Mouse (Mus musculus) kidney, postnatal 36 days (tissue): ENCODE results near the gene Trim39.

Experiments
- DNase-seq, 2 experiments: peaks; one replicate each; pipeline ENCODE4 v3.0.0; 2021 to 2022; ENCODE audit warnings: mixed read lengths in 2 of 2

Trim39 gene

DNA sequence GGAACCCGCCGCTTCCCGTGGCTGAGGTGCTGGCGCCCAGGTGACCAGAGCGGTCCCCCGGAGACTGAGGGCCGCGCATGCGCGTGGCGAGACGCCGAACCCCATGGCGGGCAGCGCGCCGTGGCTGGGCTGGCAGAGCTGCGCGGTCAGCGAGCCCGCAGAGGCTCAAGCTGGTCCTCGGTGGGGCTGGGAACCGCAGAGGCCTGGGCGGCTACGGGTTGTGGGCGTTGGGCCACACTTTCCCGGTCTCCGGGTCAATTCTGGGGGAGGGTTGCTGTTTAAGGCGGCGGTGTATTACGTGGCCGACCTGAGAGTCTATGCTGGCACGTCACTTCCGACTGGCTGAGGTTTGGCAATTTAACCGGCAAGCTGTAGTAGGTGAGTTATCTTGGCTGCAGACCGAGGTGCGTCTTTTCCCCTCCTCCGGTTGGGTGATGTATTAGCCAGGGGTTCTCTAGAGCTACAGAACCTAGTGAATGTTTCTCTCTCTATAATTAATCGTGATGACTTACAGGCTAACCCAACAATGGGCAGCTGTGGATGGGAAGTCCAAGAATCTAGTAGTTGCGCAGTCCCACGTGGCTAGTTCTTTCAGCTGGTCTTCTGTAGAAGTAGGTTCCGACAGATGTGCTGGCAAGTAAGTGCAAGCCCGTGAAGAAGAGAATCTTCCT is at the start of gene Trim39:
Gene Trim39, minus strand, starts transcription at position 662 of the 671 bp plus-strand sequence.
- peak; percentile 83 to 84 for DNase-seq

DNA sequence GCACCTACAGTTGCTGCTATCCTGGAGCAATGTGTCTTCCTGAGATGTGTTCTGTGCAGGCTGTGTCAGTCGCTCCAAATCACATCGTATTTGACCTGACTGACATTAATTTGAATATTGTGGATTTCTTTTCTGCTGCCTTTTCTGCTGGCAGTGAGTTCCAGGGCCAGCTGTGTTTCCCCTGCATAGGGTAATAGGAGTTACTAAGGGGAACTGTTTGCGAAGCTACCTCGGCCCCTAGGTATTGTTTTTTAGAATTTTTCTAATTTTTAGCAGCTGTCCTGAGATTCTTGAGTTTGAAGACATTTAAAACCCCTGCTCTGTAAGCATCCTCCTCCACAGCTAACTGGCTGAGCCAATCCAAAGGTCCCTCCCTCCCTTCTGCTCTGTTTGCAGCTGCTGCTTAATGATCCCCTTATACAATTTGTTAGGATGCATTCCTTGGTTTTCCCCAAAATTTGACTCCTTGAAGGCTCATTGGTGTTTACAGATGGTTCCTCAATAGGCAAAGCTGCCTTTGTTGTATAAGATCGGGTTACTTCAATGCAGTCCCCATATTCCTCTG is 43.7 kb upstream of the Trim39 start:
- no peak for DNase-seq

DNA sequence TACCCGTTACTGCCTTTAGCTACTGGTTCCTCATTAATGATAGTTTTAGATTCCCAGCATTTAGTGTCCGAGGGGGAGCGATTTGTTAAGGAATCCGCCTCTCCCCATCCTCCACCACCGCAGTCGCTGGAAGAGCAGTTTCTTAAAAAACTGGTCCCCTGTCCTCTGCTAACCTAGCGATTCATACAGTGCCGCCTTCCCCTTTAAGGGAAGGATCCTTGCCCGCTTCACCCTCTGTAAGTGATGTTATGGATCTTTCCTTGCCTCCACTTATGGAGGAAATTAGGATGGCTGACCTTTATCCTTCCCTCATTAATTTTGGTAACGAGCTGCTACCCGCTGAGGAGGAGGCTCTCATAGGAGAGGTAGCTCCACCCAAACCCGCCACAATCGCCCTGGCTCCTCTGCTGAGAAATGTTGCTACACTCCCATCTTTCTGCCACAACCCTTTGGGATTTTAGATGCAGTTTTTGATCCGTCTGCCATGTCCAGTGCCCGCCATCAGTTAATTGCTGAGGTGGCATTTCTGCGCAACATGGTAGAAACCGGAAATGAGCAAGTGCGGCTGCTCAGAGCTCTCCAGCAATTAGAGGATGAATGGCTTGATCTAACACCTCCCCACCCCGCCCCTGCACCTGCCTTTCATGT is 43.1 kb upstream of the Trim39 start:
- peak; percentile 32 to 39 for DNase-seq

- DNase-seq = peak in 1 of 2 experiments; percentile 1
Measured at GRCm38 (mm10) chr17:36314511-36314910, 42.5 kb upstream of the Trim39 start.

DNA sequence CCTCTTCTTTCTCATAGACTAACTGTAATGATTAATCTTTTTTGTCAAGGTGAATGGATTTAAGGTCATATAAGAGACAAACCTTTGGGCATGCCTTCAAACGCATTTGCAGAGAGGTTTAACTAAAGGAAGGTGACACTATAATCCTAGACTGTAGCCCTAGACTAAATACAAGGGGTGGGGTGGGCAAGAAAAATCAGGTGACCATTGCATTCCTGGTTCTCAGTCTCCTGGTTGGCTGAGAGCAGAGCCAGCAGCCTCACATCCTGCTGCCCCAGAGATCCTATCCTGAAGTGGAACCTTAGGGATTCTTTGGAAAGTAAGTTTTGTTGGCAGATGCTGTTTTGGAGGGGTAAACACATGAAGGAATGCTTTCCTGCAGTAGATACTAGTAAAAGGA is 37.2 kb upstream of the Trim39 start:
- DNase-seq = no peak

- peak; percentile 80 to 84 for DNase-seq
Measured at GRCm38 (mm10) chr17:36308855-36309254, 36.8 kb upstream of the Trim39 start.

GRCm38 (mm10) chr17:36286390-36286789 is 14.3 kb upstream of the Trim39 start, which contains the start of gene H2-M10.2:
TSS of gene H2-M10.2 (minus strand) at chr17:36286490.
- DNase-seq = no peak

DNA sequence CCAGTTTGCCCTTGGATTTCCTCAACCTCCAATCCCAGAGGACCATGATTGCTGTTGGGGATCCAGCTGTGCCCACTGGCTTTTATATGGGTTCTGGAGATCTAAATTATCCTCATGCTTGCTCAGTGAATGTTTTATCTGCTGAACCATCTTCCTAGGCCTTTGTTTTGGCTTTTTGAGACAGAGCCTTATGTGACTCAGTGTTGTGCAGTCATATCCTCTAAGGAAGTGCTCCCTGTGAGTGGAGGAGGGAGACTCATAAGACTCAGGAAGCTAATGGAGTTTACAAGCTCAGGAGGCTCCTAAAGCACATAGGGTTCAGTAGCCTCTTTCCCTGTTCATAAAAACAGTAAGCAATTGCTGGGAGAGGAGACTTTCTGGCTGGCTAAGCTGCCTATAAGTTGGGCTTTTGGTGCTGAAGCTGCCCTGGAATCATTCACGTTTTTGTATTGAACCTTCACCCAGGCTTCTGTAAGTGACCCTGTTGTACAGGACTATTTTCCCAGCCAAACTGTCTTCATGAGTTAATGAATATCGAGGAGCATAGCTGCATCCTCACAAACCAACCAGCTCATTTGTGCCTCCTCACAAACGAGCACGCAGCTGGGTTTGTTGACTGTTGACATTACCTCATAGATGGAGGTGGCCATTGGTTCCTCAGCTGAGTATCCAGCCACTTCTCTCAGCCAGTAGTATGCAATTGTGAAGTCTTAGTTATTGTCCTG is 9.6 kb upstream of the Trim39 start:
- DNase-seq = peak; percentile 15 to 37

GRCm38 (mm10) chr17:36274776-36275175 is 2.7 kb upstream of the Trim39 start:
- no peak for DNase-seq

- DNase-seq = no peak
Measured at GRCm38 (mm10) chr17:36273796-36274195, 1.7 kb upstream of the Trim39 start.

- no peak for DNase-seq
Measured at GRCm38 (mm10) chr17:36272643-36273366, 758 bp upstream of the Trim39 start.

- DNase-seq = peak; percentile 85 to 94
Measured at GRCm38 (mm10) chr17:36270956-36271585, 976 bp downstream of the Trim39 start.

GRCm38 (mm10) chr17:36265834-36266233 is 6.2 kb downstream of the Trim39 start:
- DNase-seq = peak in 1 of 2 experiments; percentile 52

GRCm38 (mm10) chr17:36264273-36264925 is 7.6 kb downstream of the Trim39 start:
- DNase-seq = no peak

DNA sequence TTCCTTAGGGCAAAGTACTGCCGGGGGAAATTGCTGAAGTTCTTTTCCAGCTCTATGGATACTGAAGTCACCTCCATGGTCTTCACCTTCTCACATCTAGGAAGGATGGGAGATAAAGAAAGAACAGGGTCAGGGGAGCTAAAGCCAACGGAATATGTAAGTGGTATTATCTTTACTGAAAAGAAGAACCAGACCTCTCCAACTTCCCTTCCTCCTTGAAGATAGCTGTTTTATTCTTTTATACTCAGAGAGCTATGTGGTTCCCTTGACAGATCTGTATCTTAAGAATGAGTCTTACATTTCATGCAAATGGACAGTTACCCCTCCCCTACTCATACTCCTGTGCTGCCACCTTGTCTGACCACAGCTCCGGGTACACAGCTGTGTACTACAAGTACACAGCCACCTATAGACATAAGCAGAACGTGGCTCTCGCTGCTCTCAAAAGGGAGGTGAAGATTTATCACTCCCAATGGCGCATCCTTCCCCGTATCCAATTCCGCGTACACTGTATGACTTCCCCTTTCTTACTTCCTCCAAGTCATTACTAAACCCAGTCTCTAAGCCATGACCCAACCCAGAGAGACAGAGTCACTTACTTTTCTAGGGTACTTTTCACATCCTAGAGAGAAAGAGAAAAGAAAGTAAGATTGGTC is 10.4 kb downstream of the Trim39 start:
- no peak for DNase-seq

GRCm38 (mm10) chr17:36257969-36258368 is 14.1 kb downstream of the Trim39 start, which contains the start of gene Rpp21:
TSS of gene Rpp21 (minus strand) at chr17:36258069.
- no peak for DNase-seq

DNA sequence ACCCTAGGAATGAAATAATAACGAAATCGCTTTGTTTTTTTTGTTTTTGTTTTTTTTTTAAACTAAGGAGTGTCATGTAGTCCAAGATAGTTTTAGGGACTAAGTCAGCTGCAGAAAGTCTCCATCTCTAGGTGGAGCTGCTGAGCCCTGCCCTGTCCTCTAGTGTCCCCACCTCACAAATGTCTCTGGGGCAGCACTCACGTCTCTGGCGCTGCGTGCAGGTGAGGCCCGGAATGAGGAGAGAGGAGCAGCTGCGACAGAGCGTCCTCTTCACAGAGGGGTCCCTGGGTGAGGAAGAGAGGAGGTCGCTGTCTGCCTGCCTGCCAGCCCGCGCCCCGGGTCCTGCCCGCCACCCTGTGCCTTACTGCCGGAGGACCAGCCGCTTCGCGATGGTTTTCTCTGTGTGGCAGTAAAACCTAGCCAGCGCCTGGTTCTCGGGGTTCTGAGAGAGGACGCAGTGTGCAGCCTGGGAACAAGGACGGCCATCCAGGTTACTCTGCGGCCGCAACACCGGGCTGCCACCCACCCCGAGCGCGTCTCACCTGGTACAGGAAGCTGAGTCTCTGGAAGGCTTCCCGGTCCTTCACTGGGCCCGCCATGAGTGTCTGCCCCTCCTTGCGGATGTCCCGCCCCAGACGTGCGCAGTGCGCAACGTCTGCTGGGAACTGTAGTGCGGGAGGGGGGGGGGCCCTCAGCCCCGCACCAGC is 14.7 kb downstream of the Trim39 start:
- peak; percentile 87 to 90 for DNase-seq

- DNase-seq = peak; percentile 35
Measured at GRCm38 (mm10) chr17:36253087-36253600, 18.9 kb downstream of the Trim39 start.

DNA sequence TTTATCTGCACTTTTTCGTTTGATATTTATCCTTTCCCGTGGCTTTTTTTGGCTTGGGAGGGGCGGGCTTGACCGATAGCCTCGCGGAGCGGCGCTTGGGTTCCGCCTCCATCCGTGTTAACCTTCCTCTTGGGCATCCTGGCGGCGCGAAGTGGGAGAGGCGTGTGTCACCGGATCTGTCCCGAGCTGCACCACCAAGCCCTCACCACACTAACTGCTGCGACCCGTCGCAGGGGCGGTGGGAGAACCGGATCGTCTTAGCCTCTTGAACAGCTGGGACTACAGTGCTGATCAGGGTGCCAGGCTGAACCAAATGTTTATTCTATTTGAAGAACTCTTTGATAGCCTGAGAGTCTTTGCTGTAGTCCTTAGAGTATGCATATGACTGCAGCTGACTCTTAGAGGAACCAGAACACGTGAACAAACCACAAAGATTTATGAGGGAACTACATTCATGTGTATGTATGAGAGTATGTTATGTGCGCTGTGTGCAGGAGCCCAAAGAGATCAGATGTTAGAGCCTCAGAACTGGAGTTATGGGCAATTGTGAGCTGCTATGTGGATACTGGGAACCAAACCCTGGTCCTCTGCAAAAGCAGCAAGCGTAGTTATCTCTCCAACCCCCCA is 19.7 kb downstream of the Trim39 start:
- DNase-seq = peak; percentile 26 to 58

DNA sequence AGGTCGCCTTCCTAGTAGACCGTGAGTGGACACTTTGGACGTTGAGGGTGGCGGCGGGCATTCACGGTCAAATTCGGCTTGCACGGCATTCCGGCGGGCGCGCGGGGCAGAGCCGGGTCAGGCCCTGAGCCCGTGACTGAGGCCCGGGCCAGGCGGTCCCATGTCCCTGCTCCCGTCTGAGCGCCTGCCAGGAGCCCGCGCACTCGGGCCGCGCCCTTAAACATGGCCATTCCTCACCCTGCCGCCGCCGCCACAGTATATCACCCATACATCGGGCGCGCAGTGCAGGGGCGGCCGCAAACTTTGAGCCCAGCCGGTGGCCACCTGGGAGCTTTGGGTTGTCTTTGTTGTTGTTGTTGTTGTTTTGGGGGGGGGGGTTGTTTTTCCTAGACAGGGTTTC is 23.2 kb downstream of the Trim39 start:
- no peak for DNase-seq
